Mouse (Mus musculus): ENCODE measurements around the gene Timm10. TPM values are rescaled to one million over a fixed set of nuclear protein-coding genes. Genes with fewer than 3 reads are reported as not detected.

Gene Timm10
- total RNA-seq, 4 experiments from 2014 or later = 37.9 to 51.4 (median 45.5) TPM

- DNase-seq (ENCODE audit: low spot score in 2 of 2) = peak; percentile 28 to 45
These were observed 6.9 kb upstream of the Timm10 start for GRCm38 (mm10) chr2:84819861-84820260.

DNA sequence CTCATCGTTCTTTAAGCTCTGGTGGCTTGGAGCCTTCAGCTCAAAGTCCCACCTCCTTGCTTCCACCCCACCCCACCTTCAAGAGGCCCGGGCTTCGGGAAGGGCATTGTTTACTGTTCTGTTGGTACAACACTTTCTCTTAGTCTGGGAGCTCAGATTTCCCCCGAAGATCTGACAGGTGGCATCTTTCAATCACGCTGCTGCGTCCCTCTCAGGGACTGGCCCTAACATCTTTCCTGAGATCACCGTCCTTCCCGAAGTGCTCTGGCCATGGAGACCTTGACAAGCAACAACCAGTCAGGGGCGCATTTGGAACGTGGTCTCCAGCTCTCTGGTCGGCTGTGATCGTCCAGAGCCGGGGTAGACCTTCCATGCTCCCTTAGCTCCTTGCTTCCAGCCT, 4.2 kb upstream of the Timm10 start, which contains the start of gene Smtnl1:
TSS of gene Smtnl1 (minus strand) at position 101 of the 400 bp plus-strand sequence.
- DNase-seq (ENCODE audit: low spot score in 2 of 2) = no peak

GRCm38 (mm10) chr2:84823237-84823636, 3.6 kb upstream of the Timm10 start:
- no peak for DNase-seq (ENCODE audit: low spot score in 2 of 2)

- DNase-seq (ENCODE audit: low spot score in 2 of 2) = no peak
These were observed 605 bp downstream of the Timm10 start for GRCm38 (mm10) chr2:84827283-84827920.

- peak; percentile 75 to 81 for DNase-seq (ENCODE audit: low spot score in 2 of 2)
These were observed 5.0 kb downstream of the Timm10 start for GRCm38 (mm10) chr2:84831666-84832391.

GRCm38 (mm10) chr2:84837107-84837506, 10.3 kb downstream of the Timm10 start:
- no peak for DNase-seq (ENCODE audit: low spot score in 2 of 2)

- DNase-seq (ENCODE audit: low spot score in 2 of 2) = no peak
These were observed 11.2 kb downstream of the Timm10 start for GRCm38 (mm10) chr2:84837817-84838592.

DNA sequence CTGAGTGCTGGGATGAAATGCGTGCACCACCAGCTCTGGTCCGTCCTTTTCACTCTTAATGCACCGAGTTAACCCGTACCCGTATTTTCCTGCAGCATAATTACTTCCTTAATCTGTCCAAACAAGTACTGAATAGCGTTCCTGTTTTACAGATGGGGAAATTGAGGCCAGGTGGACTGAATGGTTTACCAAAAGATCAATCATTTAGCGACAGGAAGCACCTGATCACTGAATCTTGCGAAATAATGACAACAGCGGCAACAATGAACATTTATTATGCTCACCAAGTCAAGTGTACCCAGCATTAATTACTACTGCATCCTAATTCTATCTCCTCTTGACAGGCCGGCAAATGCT, 11.8 kb downstream of the Timm10 start, which contains the start of gene Slc43a1:
TSS of gene Slc43a1 (plus strand) at position 258 of the 357 bp plus-strand sequence.
- DNase-seq (ENCODE audit: low spot score in 2 of 2) = no peak

DNA sequence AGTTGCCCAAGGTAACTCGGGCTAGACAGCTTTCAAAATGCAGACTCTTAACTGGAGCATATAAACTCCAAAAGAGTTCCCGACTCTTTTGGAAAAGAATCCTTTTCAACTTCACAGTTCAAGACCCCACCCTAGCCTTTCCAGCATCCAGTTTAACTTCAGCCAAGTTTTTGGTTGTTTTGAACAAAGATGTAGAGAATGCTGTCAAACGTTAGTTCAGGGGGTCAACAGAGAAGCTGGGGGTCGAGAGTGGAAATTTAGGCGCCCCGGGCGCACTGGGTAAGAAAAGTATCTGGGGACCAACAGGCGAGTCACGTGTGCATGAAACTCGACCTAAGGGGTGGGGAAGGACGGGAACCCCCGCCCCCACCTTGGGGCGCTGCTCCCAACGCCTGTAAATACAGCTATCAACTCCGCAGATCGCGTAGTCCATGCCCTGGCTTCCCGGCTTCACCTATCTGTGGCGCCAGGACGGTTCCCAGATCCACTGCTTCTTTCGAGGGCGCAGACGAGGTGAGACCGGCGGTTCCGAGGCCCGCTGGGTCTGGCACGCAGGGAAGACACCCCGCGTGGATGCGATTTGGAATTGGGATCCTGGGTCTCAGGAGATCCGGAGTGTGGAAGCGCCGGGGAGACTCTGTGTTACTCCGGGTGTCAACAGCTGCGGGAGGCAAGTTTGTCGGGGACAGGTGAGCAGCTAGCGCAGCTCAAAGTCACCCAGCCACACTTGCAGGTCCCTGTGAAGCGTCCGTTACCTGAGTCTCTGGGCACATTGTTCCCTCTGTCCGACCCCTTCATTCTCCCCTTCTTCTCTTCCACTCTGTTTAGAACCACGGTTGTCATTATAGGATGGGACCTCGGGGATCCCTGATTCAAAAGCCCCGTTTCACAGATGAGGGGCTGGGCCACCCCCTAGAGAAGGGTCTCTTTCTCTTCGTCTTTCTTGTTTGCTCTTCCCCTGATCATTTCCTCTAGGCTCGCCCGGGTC, 12.5 kb downstream of the Timm10 start:
- DNase-seq (ENCODE audit: low spot score in 2 of 2) = peak; percentile 66 to 71

DNA sequence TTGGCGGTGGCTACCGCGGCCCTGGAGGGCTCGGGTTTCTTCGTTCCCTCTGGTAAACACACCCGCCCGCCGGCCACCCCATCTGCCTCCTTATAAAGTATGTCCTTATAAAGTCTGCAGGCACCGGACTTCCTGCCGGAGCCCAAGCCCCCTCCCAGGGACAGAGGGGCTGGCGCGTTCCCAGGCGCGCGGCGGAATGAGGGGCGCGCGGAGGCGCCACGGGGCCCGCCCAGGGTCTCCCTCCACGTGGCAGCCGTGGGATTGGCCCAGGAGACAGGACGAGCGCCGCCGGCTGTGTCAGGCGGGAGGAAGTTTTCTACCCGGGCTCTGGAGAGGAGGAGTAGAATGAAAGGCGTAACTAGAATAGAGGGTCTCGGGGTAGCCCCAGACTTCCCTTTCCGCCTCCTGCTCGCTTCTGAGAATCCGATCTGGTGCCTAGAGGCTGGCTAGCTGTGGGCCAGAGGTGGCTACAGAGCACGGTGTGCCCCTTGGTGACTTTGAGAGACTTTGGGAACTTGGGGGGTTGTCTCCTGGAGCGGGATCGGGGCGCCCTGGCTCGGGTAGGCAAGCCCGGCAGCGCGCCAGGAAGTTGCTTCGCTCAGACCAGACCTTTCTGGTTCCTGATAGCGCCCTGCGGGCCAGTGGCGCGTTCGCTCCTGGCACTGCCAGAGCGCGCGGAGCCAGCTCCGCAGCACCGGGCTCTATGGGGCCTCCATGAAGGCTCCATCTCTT, 13.4 kb downstream of the Timm10 start:
- DNase-seq (ENCODE audit: low spot score in 2 of 2) = peak; percentile 51 to 71

DNA sequence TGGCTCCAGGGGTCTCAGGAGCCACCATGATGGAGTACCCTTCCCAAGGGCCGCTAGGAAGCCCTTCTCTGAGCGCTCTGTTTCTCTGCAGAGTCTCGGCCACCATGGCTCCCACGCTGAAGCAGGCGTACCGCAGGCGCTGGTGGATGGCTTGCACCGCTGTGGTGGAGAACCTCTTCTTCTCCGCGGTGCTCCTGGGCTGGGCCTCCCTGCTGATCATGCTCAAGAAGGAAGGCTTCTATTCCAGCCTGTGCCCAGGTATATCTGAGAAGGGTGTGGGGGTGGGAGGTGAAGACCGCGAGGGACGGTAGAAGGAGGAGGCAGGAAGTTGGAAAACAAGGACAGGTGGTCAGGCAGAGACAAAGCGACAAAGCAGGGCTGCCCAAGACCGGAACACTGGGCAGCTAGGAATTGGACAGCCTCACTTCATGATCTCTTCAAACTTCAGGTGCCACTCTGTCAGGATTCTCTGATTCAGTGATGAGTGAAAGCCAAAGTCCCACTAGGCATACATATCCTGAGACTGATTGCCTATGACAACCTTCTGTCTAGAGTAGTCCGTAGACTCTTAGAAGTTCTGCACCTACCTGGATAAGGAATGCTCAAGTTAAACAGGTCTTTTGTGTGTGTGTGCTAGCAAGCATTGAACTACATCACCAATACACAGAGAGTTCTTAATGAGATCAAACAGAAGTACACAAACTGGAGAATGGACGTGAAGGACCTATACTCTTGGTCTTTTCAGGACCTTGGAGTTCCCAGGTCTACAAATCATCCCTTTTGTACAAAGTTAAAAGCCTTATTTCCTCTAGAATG, 14.2 kb downstream of the Timm10 start:
- no peak for DNase-seq (ENCODE audit: low spot score in 2 of 2)

DNA sequence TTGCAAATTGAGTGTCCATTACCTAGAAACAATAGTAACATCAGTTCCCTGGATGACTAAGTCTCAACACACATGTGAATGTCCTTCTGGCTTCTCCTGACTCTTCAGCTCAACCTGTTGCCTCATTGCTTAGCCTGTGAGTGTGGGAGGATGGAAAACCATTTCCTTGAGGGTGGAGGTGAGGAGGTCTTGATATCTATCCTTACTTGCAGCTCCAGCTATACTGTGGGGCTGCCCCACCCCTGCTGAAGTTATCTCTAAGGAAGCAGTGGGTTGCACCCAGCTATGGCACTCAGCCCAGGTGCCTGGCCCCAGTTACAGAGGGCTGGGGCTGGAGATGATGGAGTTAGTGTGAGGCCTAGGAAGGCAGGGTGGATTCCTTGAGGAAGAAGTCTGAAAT, 15.1 kb downstream of the Timm10 start:
- no peak for DNase-seq (ENCODE audit: low spot score in 2 of 2)

GRCm38 (mm10) chr2:84843654-84844053, 16.9 kb downstream of the Timm10 start:
- DNase-seq (ENCODE audit: low spot score in 2 of 2) = no peak

- no peak for DNase-seq (ENCODE audit: low spot score in 2 of 2)
These were observed 18.4 kb downstream of the Timm10 start for GRCm38 (mm10) chr2:84845226-84845625.

DNA sequence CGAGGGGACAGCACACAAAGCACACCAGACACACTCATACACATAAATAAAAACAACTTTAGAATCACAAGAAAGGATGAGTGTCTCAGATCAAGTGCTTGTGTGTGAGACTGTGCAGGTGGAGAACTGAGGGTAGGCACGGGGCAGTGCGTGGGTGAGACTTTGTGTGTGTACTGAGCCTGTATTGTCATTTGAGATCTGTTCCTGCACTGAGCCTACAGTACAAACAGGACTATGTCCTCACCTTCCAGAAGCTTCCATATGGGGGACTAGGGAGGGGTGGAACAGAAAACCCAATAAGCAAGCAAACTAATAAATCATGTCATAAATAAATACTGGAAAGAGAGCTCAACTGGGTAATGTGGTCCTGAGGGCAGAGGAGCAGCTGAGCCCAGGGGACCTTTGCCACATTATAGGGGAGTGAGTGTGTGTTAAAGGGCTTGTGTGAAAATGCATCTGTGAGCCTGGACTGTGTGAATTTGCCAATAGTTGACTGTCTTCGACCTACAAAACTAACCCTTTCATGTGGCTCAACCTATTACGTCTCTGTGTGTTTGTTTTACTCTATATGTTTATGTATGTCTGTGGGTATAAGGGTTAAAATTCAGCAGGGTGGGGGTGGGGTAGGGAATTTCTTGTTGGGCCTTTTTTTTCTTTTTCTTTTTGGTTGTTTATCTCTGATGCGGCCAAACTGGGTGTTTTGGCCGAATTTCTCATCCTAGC, 23.8 kb downstream of the Timm10 start:
- DNase-seq (ENCODE audit: low spot score in 2 of 2) = no peak

- DNase-seq (ENCODE audit: low spot score in 2 of 2) = peak; percentile 76 to 78
These were observed 24.6 kb downstream of the Timm10 start for GRCm38 (mm10) chr2:84851130-84852040.

DNA sequence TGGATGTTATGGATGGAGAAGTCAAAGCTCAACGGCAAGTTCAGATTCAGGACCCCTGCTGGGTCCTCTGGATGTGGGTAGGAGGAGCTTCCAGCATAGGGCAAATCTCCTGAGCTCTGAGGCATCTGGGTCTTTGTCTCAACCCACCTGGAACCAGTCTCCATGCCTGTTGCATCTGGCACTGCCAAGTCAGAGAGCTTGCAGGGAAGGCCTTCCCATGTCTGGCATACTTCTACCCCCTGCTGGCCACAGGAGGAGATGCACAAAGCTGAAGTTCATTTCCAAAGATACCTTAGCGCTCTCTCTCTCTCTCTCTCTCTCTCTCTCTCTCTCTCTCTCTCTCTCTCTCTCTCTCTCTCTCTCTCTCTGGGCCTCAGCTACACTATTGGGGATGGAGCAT, 28.9 kb downstream of the Timm10 start:
- peak in 1 of 2 experiments; percentile 37 for DNase-seq (ENCODE audit: low spot score in 2 of 2)

DNA sequence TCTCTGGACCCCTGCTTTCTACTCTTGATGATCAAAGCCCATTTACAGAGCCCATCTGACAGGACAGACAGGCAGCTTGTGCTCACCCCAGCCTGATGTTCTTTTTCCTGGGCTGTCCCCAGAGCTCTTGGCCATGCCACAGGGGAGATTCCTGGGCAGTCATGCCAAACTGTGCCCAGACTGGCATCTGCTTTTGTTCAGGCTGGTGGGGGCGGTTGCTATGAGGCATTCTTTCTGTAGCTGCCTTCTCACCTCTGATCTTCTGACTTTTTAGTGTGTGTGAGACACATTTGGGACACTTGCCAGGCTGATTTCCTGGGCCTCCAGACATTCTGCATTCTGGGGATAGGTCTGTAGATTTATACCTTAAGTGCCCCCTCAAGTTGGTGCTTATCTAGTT, 31.8 kb downstream of the Timm10 start:
- no peak for DNase-seq (ENCODE audit: low spot score in 2 of 2)
